Mouse (Mus musculus): ENCODE data around the gene Etv6. TPM values are rescaled to one million over a fixed set of nuclear protein-coding genes. Genes with fewer than 3 reads are reported as not detected.

The Etv6 gene
- polyA plus RNA-seq, 1 experiment = 10.5 TPM

GRCm38 (mm10) chr6:134079112-134079511 is 43.6 kb downstream of the Etv6 start:
- H3K4me1 ChIP-seq (ENCODE audit: control insufficient read depth, insufficient read depth, insufficient read length, low read length) = peaks cover 7% of the 10 kb centered on the region
- no peak overlapping the region for H3K27ac ChIP-seq (replicated peaks; ENCODE audit: low read depth, low read length)
- H3K4me3 ChIP-seq (ENCODE audit: insufficient read depth, low read depth, low read length) = no peak overlapping the region

GRCm38 (mm10) chr6:134079563-134079962 is 44.1 kb downstream of the Etv6 start:
- H3K4me3 ChIP-seq (ENCODE audit: insufficient read depth, low read depth, low read length) = no peak overlapping the region
- H3K27ac ChIP-seq (replicated peaks; ENCODE audit: low read depth, low read length) = no peak overlapping the region
- H3K4me1 ChIP-seq (ENCODE audit: control insufficient read depth, insufficient read depth, insufficient read length, low read length) = peaks cover 7% of the 10 kb centered on the region

GRCm38 (mm10) chr6:134080946-134081345 is 45.4 kb downstream of the Etv6 start:
- Histone ChIP-seq H3K4me3 (ENCODE audit: insufficient read depth, low read depth, low read length) (no peak overlapping the region), H3K4me1 (ENCODE audit: control insufficient read depth, insufficient read depth, insufficient read length, low read length) (peaks cover 7% of the 10 kb centered on the region), H3K27ac (replicated peaks; ENCODE audit: low read depth, low read length) (0 out of 2 replicates have a peak overlapping the region, but pooled peaks have one; percentile 8)

GRCm38 (mm10) chr6:134082229-134082920 is 46.9 kb downstream of the Etv6 start:
- Histone ChIP-seq H3K4me3 (ENCODE audit: insufficient read depth, low read depth, low read length) (no peak overlapping the region), H3K4me1 (ENCODE audit: control insufficient read depth, insufficient read depth, insufficient read length, low read length) (peaks cover 7% of the 10 kb centered on the region), H3K27ac (replicated peaks; ENCODE audit: low read depth, low read length) (no peak overlapping the region)

GRCm38 (mm10) chr6:134083428-134083827 is 47.9 kb downstream of the Etv6 start:
- Histone ChIP-seq H3K4me3 (ENCODE audit: insufficient read depth, low read depth, low read length) (no peak overlapping the region), H3K4me1 (ENCODE audit: control insufficient read depth, insufficient read depth, insufficient read length, low read length) (peaks cover 7% of the 10 kb centered on the region), H3K27ac (replicated peaks; ENCODE audit: low read depth, low read length) (no peak overlapping the region)

GRCm38 (mm10) chr6:134086351-134086750 is 50.9 kb downstream of the Etv6 start:
- Histone ChIP-seq H3K4me3 (ENCODE audit: insufficient read depth, low read depth, low read length) (no peak overlapping the region), H3K27ac (replicated peaks; ENCODE audit: low read depth, low read length) (no peak overlapping the region), H3K4me1 (ENCODE audit: control insufficient read depth, insufficient read depth, insufficient read length, low read length) (0 out of 2 replicates have a peak, but pooled peaks cover 5% of the 10 kb centered on the region)

- Histone ChIP-seq H3K27ac (replicated peaks; ENCODE audit: low read depth, low read length) (no peak overlapping the region), H3K4me1 (ENCODE audit: control insufficient read depth, insufficient read depth, insufficient read length, low read length) (0 out of 2 replicates have a peak, but pooled peaks cover 5% of the 10 kb centered on the region), H3K4me3 (ENCODE audit: insufficient read depth, low read depth, low read length) (no peak overlapping the region)
Measured at GRCm38 (mm10) chr6:134087709-134088108, 52.2 kb downstream of the Etv6 start.

GRCm38 (mm10) chr6:134089671-134090377 is 54.3 kb downstream of the Etv6 start:
- Histone ChIP-seq H3K4me1 (ENCODE audit: control insufficient read depth, insufficient read depth, insufficient read length, low read length) (0 out of 2 replicates have a peak, but pooled peaks cover 5% of the 10 kb centered on the region), H3K4me3 (ENCODE audit: insufficient read depth, low read depth, low read length) (no peak overlapping the region), H3K27ac (replicated peaks; ENCODE audit: low read depth, low read length) (no peak overlapping the region; the same call in 1 of the 2 replicates)

- Histone ChIP-seq H3K4me1 (ENCODE audit: control insufficient read depth, insufficient read depth, insufficient read length, low read length) (0 out of 2 replicates have a peak, but pooled peaks cover 5% of the 10 kb centered on the region), H3K27ac (replicated peaks; ENCODE audit: low read depth, low read length) (no peak overlapping the region; the same call in 1 of the 2 replicates), H3K4me3 (ENCODE audit: insufficient read depth, low read depth, low read length) (no peak overlapping the region)
Measured at GRCm38 (mm10) chr6:134090378-134090692, 54.8 kb downstream of the Etv6 start.

GRCm38 (mm10) chr6:134090875-134091274 is 55.4 kb downstream of the Etv6 start:
- no peak overlapping the region for H3K27ac ChIP-seq (replicated peaks; ENCODE audit: low read depth, low read length)

GRCm38 (mm10) chr6:134091398-134091801 is 55.9 kb downstream of the Etv6 start:
- Histone ChIP-seq H3K4me1 (ENCODE audit: control insufficient read depth, insufficient read depth, insufficient read length, low read length) (peaks cover 11% of the 10 kb centered on the region; the same call in 1 of the 2 replicates), H3K27ac (replicated peaks; ENCODE audit: low read depth, low read length) (no peak overlapping the region), H3K4me3 (ENCODE audit: insufficient read depth, low read depth, low read length) (no peak overlapping the region)

More at GRCm38 (mm10) chr6:134090875-134091274, 55.4 kb downstream of the Etv6 start:
- H3K4me1 ChIP-seq (ENCODE audit: control insufficient read depth, insufficient read depth, insufficient read length, low read length) = peaks cover 8% of the 10 kb centered on the region; the same call in 1 of the 2 replicates
- no peak overlapping the region for H3K4me3 ChIP-seq (ENCODE audit: insufficient read depth, low read depth, low read length)

GRCm38 (mm10) chr6:134094066-134094465 is 58.6 kb downstream of the Etv6 start:
- H3K27ac ChIP-seq (replicated peaks; ENCODE audit: low read depth, low read length) = no peak overlapping the region

GRCm38 (mm10) chr6:134094620-134095019 is 59.1 kb downstream of the Etv6 start:
- H3K4me1 ChIP-seq (ENCODE audit: control insufficient read depth, insufficient read depth, insufficient read length, low read length) = peaks cover 11% of the 10 kb centered on the region; the same call in 1 of the 2 replicates
- no peak overlapping the region for H3K4me3 ChIP-seq (ENCODE audit: insufficient read depth, low read depth, low read length)
- no peak overlapping the region for H3K27ac ChIP-seq (replicated peaks; ENCODE audit: low read depth, low read length)

More at GRCm38 (mm10) chr6:134094066-134094465, 58.6 kb downstream of the Etv6 start:
- Histone ChIP-seq H3K4me3 (ENCODE audit: insufficient read depth, low read depth, low read length) (no peak overlapping the region), H3K4me1 (ENCODE audit: control insufficient read depth, insufficient read depth, insufficient read length, low read length) (peaks cover 11% of the 10 kb centered on the region; the same call in 1 of the 2 replicates)

GRCm38 (mm10) chr6:134095582-134095981 is 60.1 kb downstream of the Etv6 start:
- H3K4me3 ChIP-seq (ENCODE audit: insufficient read depth, low read depth, low read length) = no peak overlapping the region
- no peak overlapping the region for H3K27ac ChIP-seq (replicated peaks; ENCODE audit: low read depth, low read length)
- H3K4me1 ChIP-seq (ENCODE audit: control insufficient read depth, insufficient read depth, insufficient read length, low read length) = peaks cover 9% of the 10 kb centered on the region; the same call in 1 of the 2 replicates

GRCm38 (mm10) chr6:134099976-134100743 is 64.7 kb downstream of the Etv6 start:
- Histone ChIP-seq H3K27ac (replicated peaks; ENCODE audit: low read depth, low read length) (no peak overlapping the region), H3K4me1 (ENCODE audit: control insufficient read depth, insufficient read depth, insufficient read length, low read length) (peaks cover 6% of the 10 kb centered on the region; the same call in 1 of the 2 replicates), H3K4me3 (ENCODE audit: insufficient read depth, low read depth, low read length) (no peak overlapping the region)

All from brown adipose tissue, adult 24 weeks (tissue).